Mouse (Mus musculus): ENCODE measurements around the gene Apoc1. TPM values are rescaled to one million over a fixed set of nuclear protein-coding genes. Genes with fewer than 3 reads are reported as not detected.
"Not testable (repeated sequence)": the region's sequence is repeated elsewhere in the genome, so short reads cannot be mapped to it uniquely, and the experiment has no call there.

The Apoc1 gene
- polyA plus RNA-seq, 1 experiment = not detected

- H3K36me3 ChIP-seq (ENCODE audit: control insufficient read depth, insufficient read depth) = no peaks in the 10 kb centered on the region
Measured at GRCm38 (mm10) chr7:19688101-19688500, 4.4 kb downstream of the Apoc1 start.

GRCm38 (mm10) chr7:19686927-19687583 is 5.4 kb downstream of the Apoc1 start:
- H3ac ChIP-seq (ENCODE audit: control insufficient read depth, insufficient read length); H3K4me3 ChIP-seq; H3K36me3 ChIP-seq (ENCODE audit: control insufficient read depth, insufficient read depth); H3K4me2 ChIP-seq (ENCODE audit: low read depth); H3K79me2 ChIP-seq (ENCODE audit: control insufficient read depth, insufficient read depth): not testable (repeated sequence)
- peaks cover 15% of the 10 kb centered on the region for H3K27me3 ChIP-seq (ENCODE audit: control insufficient read depth, insufficient read depth, insufficient read length)

More at GRCm38 (mm10) chr7:19688101-19688500, 4.4 kb downstream of the Apoc1 start:
- Histone ChIP-seq H3K27me3 (ENCODE audit: control insufficient read depth, insufficient read depth, insufficient read length) (peaks cover 15% of the 10 kb centered on the region), H3ac (ENCODE audit: control insufficient read depth, insufficient read length) (no peak overlapping the region), H3K4me3 (no peak overlapping the region), H3K4me2 (ENCODE audit: low read depth) (no peak overlapping the region), H3K79me2 (ENCODE audit: control insufficient read depth, insufficient read depth) (no peaks in the 10 kb centered on the region)
- no peak for TF ChIP-seq MYOD1 (IDR thresholded peaks at IDR 0.05; ENCODE audit: control insufficient read depth in 1 of 3, insufficient read length in 2 of 3, low read depth in 2 of 3)
- TF ChIP-seq MAX (IDR thresholded peaks at IDR 0.05; ENCODE audit: low read depth) = no peak

- Histone ChIP-seq H3K4me3 (no peak overlapping the region), H3K36me3 (ENCODE audit: control insufficient read depth, insufficient read depth) (no peaks in the 10 kb centered on the region), H3K4me2 (ENCODE audit: low read depth) (no peak overlapping the region), H3K79me2 (ENCODE audit: control insufficient read depth, insufficient read depth) (no peaks in the 10 kb centered on the region), H3K27me3 (ENCODE audit: control insufficient read depth, insufficient read depth, insufficient read length) (peaks cover 16% of the 10 kb centered on the region), H3ac (ENCODE audit: control insufficient read depth, insufficient read length) (no peak overlapping the region)
- TF ChIP-seq SRF (IDR thresholded peaks at IDR 0.05; ENCODE audit: control insufficient read depth, insufficient read length, low read depth) = no peak
- no peak for TF ChIP-seq REST (IDR thresholded peaks at IDR 0.05; ENCODE audit: insufficient read depth, insufficient read length)
- TF ChIP-seq POLR2A (IDR thresholded peaks at IDR 0.05; ENCODE audit: insufficient read length, low read depth) = no peak
Measured at GRCm38 (mm10) chr7:19686521-19686920, 5.9 kb downstream of the Apoc1 start.

DNA sequence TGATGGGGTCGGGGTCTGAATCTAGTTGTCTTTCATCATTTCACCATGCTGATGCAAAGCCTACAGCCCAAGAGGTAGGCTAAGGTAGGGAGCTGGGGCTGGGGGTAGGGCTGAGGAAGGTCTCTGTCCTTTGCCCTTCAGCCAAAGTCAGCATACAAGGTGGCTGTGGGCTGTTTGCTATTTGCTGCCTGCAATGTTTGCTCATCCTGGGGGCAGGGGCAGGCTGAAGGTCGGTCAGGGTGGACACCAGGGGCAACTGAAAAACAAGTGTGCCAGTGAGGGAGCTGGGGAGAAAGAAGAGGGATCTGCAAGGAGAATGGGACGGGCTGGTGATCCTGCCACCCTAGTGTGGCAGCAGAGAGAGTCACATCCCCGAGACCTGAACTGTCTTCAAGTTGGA is 7.1 kb downstream of the Apoc1 start:
- no peak overlapping the region for H3K4me3 ChIP-seq
- no peak overlapping the region for H3ac ChIP-seq (ENCODE audit: control insufficient read depth, insufficient read length)
- H3K79me2 ChIP-seq (ENCODE audit: control insufficient read depth, insufficient read depth) = no peaks in the 10 kb centered on the region

GRCm38 (mm10) chr7:19683771-19684201 is 8.7 kb downstream of the Apoc1 start:
- no peak overlapping the region for H3K4me3 ChIP-seq
- H3K79me2 ChIP-seq (ENCODE audit: control insufficient read depth, insufficient read depth) = no peaks in the 10 kb centered on the region
- H3K4me2 ChIP-seq (ENCODE audit: low read depth) = no peak overlapping the region
- H3K36me3 ChIP-seq (ENCODE audit: control insufficient read depth, insufficient read depth) = no peaks in the 10 kb centered on the region
- peaks cover 21% of the 10 kb centered on the region for H3K27me3 ChIP-seq (ENCODE audit: control insufficient read depth, insufficient read depth, insufficient read length)
- TF ChIP-seq TCF3 (IDR thresholded peaks at IDR 0.05; ENCODE audit: insufficient read length, low read depth) = no peak
- no peak for TF ChIP-seq USF1 (IDR thresholded peaks at IDR 0.05; ENCODE audit: low read depth)
- TF ChIP-seq MYOD1 (IDR thresholded peaks at IDR 0.05; ENCODE audit: control insufficient read depth in 1 of 3, insufficient read length in 2 of 3, low read depth in 2 of 3) = no peak
- TF ChIP-seq POLR2A (IDR thresholded peaks at IDR 0.05; ENCODE audit: insufficient read length, low read depth) = no peak
- TF ChIP-seq SRF (IDR thresholded peaks at IDR 0.05; ENCODE audit: control insufficient read depth, insufficient read length, low read depth) = no peak
- H3ac ChIP-seq (ENCODE audit: control insufficient read depth, insufficient read length) = no peak overlapping the region

More for the DNA sequence above, 7.1 kb downstream of the Apoc1 start:
- TF ChIP-seq MYOD1 (IDR thresholded peaks at IDR 0.05; ENCODE audit: control insufficient read depth in 1 of 3, insufficient read length in 2 of 3, low read depth in 2 of 3) = no peak
- Histone ChIP-seq H3K27me3 (ENCODE audit: control insufficient read depth, insufficient read depth, insufficient read length) (peaks cover 24% of the 10 kb centered on the region), H3K36me3 (ENCODE audit: control insufficient read depth, insufficient read depth) (no peaks in the 10 kb centered on the region), H3K4me2 (ENCODE audit: low read depth) (no peak overlapping the region)

GRCm38 (mm10) chr7:19682979-19683378 is 9.5 kb downstream of the Apoc1 start:
- Histone ChIP-seq H3K79me2 (ENCODE audit: control insufficient read depth, insufficient read depth) (no peaks in the 10 kb centered on the region), H3K36me3 (ENCODE audit: control insufficient read depth, insufficient read depth) (no peaks in the 10 kb centered on the region), H3K27me3 (ENCODE audit: control insufficient read depth, insufficient read depth, insufficient read length) (peaks cover 25% of the 10 kb centered on the region), H3ac (ENCODE audit: control insufficient read depth, insufficient read length) (no peak overlapping the region), H3K4me3 (no peak overlapping the region), H3K4me2 (ENCODE audit: low read depth) (no peak overlapping the region)
- TF ChIP-seq POLR2AphosphoS2 (IDR thresholded peaks at IDR 0.05; ENCODE audit: insufficient read length, low read depth) (no peak), E2F4 (IDR thresholded peaks at IDR 0.05; ENCODE audit: insufficient read depth) (no peak), MYOG (IDR thresholded peaks at IDR 0.05; ENCODE audit: control insufficient read depth in 1 of 3, insufficient read depth in 1 of 3, insufficient read length in 2 of 3, low read depth in 2 of 3) (no peak), MAX (IDR thresholded peaks at IDR 0.05; ENCODE audit: low read depth) (no peak), REST (IDR thresholded peaks at IDR 0.05; ENCODE audit: insufficient read depth, insufficient read length) (no peak), POLR2A (IDR thresholded peaks at IDR 0.05; ENCODE audit: insufficient read length, low read depth) (no peak), MYOD1 (IDR thresholded peaks at IDR 0.05; ENCODE audit: control insufficient read depth in 1 of 3, insufficient read length in 2 of 3, low read depth in 2 of 3) (no peak), TCF12 (IDR thresholded peaks at IDR 0.05; ENCODE audit: insufficient read depth, poor library complexity, severe bottlenecking) (no peak), TCF3 (IDR thresholded peaks at IDR 0.05; ENCODE audit: insufficient read length, low read depth) (no peak), USF1 (IDR thresholded peaks at IDR 0.05; ENCODE audit: low read depth) (no peak), CEBPB (IDR thresholded peaks at IDR 0.05; ENCODE audit: insufficient read depth, poor library complexity, severe bottlenecking) (no peak), SRF (IDR thresholded peaks at IDR 0.05; ENCODE audit: control insufficient read depth, insufficient read length, low read depth) (no peak)
